Mouse (Mus musculus): ENCODE data around the gene 4930444G20Rik. TPM values are rescaled to one million over a fixed set of nuclear protein-coding genes. Genes with fewer than 3 reads are reported as not detected.

Gene 4930444G20Rik
- total RNA-seq (2023) = not detected

GRCm38 (mm10) chr10:22067979-22068378 is at the start of gene 4930444G20Rik:
TSS of gene 4930444G20Rik (minus strand) at chr10:22068079.

Other genes starting within 250 kb of the 4930444G20Rik start
- gene Sgk1, start 185.9 kb downstream of the 4930444G20Rik start, total RNA-seq (2023) = 258 TPM
- 36.6 TPM for gene E030030I06Rik, start 81.2 kb upstream of the 4930444G20Rik start, total RNA-seq (2023)
- gene Raet1e, start 90.5 kb upstream of the 4930444G20Rik start, total RNA-seq (2023) = not detected
- gene H60b, start 90.5 kb upstream of the 4930444G20Rik start, total RNA-seq (2023) = 0.98 TPM